Mouse (Mus musculus): ENCODE measurements at regions not wholly inside any gene's neighbourhood (a gene's known extent, or its start where the extent isn't known, plus 50 kb on each side); places are given as distances from the start of the nearest gene placed in this dataset.
"Not testable (repeated sequence)": the region's sequence is repeated elsewhere in the genome, so short reads cannot be mapped to it uniquely, and the experiment has no call there.

GRCm38 (mm10) chr12:92916267-92916666 lies 1067.3 kb upstream of the Sel1l start:
- Histone ChIP-seq H3K79me3 (ENCODE audit: low read depth) (no peaks in the 10 kb centered on the region), H3K4me3 (ENCODE audit: insufficient read depth, poor library complexity, severe bottlenecking) (no peak overlapping the region), H3K36me3 (ENCODE audit: control insufficient read depth, insufficient read depth) (no peaks in the 10 kb centered on the region), H3K27me3 (ENCODE audit: control insufficient read depth, insufficient read depth, insufficient read length) (no peaks in the 10 kb centered on the region), H3ac (ENCODE audit: control insufficient read depth, insufficient read length, low read depth) (no peak overlapping the region), H3K79me2 (ENCODE audit: control insufficient read depth, insufficient read depth) (no peaks in the 10 kb centered on the region)
- no peak for TF ChIP-seq CEBPB (IDR thresholded peaks at IDR 0.05; ENCODE audit: low read depth)

- no peaks in the 10 kb centered on the region for H3K79me3 ChIP-seq (ENCODE audit: low read depth)
- TF ChIP-seq USF1 (IDR thresholded peaks at IDR 0.05; ENCODE audit: low read depth), result no peak
- TF ChIP-seq CTCF (IDR thresholded peaks at IDR 0.05; ENCODE audit: control insufficient read depth, insufficient read depth, insufficient read length), result no peak
- no peak for TF ChIP-seq CEBPB (IDR thresholded peaks at IDR 0.05; ENCODE audit: low read depth)
- no peak for TF ChIP-seq MYOG (IDR thresholded peaks at IDR 0.05; ENCODE audit: control insufficient read depth, extremely low read depth, insufficient read length)
- TF ChIP-seq MAX (IDR thresholded peaks at IDR 0.05), result no peak
- TF ChIP-seq FOSL1 (IDR thresholded peaks at IDR 0.05; ENCODE audit: insufficient read depth, low read length, poor library complexity, severe bottlenecking), result no peak
- no peak for TF ChIP-seq MYOD1 (IDR thresholded peaks at IDR 0.05; ENCODE audit: control insufficient read depth, insufficient read length, low read depth)
- no peaks in the 10 kb centered on the region for H3K79me2 ChIP-seq (ENCODE audit: control insufficient read depth, insufficient read depth)
- H3K4me3 ChIP-seq (ENCODE audit: insufficient read depth, poor library complexity, severe bottlenecking), result no peak overlapping the region
- no peak overlapping the region for H3ac ChIP-seq (ENCODE audit: control insufficient read depth, insufficient read length, low read depth)
- H3K36me3 ChIP-seq (ENCODE audit: control insufficient read depth, insufficient read depth), result no peaks in the 10 kb centered on the region
- H3K27me3 ChIP-seq (ENCODE audit: control insufficient read depth, insufficient read depth, insufficient read length), result no peaks in the 10 kb centered on the region
Measured at GRCm38 (mm10) chr12:92915776-92916175, 1066.8 kb upstream of the Sel1l start.

- Histone ChIP-seq H3K36me3 (ENCODE audit: control insufficient read depth, insufficient read depth) (no peaks in the 10 kb centered on the region), H3K4me3 (ENCODE audit: insufficient read depth, poor library complexity, severe bottlenecking) (no peak overlapping the region), H3K79me3 (ENCODE audit: low read depth) (no peaks in the 10 kb centered on the region), H3K27me3 (ENCODE audit: control insufficient read depth, insufficient read depth, insufficient read length) (no peaks in the 10 kb centered on the region), H3K79me2 (ENCODE audit: control insufficient read depth, insufficient read depth) (no peaks in the 10 kb centered on the region), H3ac (ENCODE audit: control insufficient read depth, insufficient read length, low read depth) (no peak overlapping the region)
- TF ChIP-seq CTCF (IDR thresholded peaks at IDR 0.05; ENCODE audit: control insufficient read depth, insufficient read depth, insufficient read length) (no peak), MAX (IDR thresholded peaks at IDR 0.05) (no peak), MYOD1 (IDR thresholded peaks at IDR 0.05; ENCODE audit: control insufficient read depth, insufficient read length, low read depth) (no peak), FOSL1 (IDR thresholded peaks at IDR 0.05; ENCODE audit: insufficient read depth, low read length, poor library complexity, severe bottlenecking) (no peak), MYOG (IDR thresholded peaks at IDR 0.05; ENCODE audit: control insufficient read depth, extremely low read depth, insufficient read length) (no peak), CEBPB (IDR thresholded peaks at IDR 0.05; ENCODE audit: low read depth) (no peak), USF1 (IDR thresholded peaks at IDR 0.05; ENCODE audit: low read depth) (no peak)
Measured at GRCm38 (mm10) chr12:92915203-92915602, 1066.2 kb upstream of the Sel1l start.

- H3K4me3 ChIP-seq (ENCODE audit: insufficient read depth, poor library complexity, severe bottlenecking), result no peak overlapping the region
- no peaks in the 10 kb centered on the region for H3K79me3 ChIP-seq (ENCODE audit: low read depth)
- no peak overlapping the region for H3ac ChIP-seq (ENCODE audit: control insufficient read depth, insufficient read length, low read depth)
- no peaks in the 10 kb centered on the region for H3K79me2 ChIP-seq (ENCODE audit: control insufficient read depth, insufficient read depth)
- no peaks in the 10 kb centered on the region for H3K27me3 ChIP-seq (ENCODE audit: control insufficient read depth, insufficient read depth, insufficient read length)
- no peaks in the 10 kb centered on the region for H3K36me3 ChIP-seq (ENCODE audit: control insufficient read depth, insufficient read depth)
- TF ChIP-seq MYOD1 (IDR thresholded peaks at IDR 0.05; ENCODE audit: control insufficient read depth, insufficient read length, low read depth), result no peak
- TF ChIP-seq MAX (IDR thresholded peaks at IDR 0.05), result no peak
- TF ChIP-seq FOSL1 (IDR thresholded peaks at IDR 0.05; ENCODE audit: insufficient read depth, low read length, poor library complexity, severe bottlenecking), result no peak
- no peak for TF ChIP-seq CTCF (IDR thresholded peaks at IDR 0.05; ENCODE audit: control insufficient read depth, insufficient read depth, insufficient read length)
- TF ChIP-seq MYOG (IDR thresholded peaks at IDR 0.05; ENCODE audit: control insufficient read depth, extremely low read depth, insufficient read length), result no peak
- no peak for TF ChIP-seq USF1 (IDR thresholded peaks at IDR 0.05; ENCODE audit: low read depth)
- TF ChIP-seq CEBPB (IDR thresholded peaks at IDR 0.05; ENCODE audit: low read depth), result no peak
Measured at GRCm38 (mm10) chr12:92904382-92904781, 1055.4 kb upstream of the Sel1l start.

- TF ChIP-seq FOSL1 (IDR thresholded peaks at IDR 0.05; ENCODE audit: insufficient read depth, low read length, poor library complexity, severe bottlenecking) (no peak), CTCF (IDR thresholded peaks at IDR 0.05; ENCODE audit: control insufficient read depth, insufficient read depth, insufficient read length) (no peak), USF1 (IDR thresholded peaks at IDR 0.05; ENCODE audit: low read depth) (no peak), MAX (IDR thresholded peaks at IDR 0.05) (no peak), CEBPB (IDR thresholded peaks at IDR 0.05; ENCODE audit: low read depth) (no peak), MYOG (IDR thresholded peaks at IDR 0.05; ENCODE audit: control insufficient read depth, extremely low read depth, insufficient read length) (no peak), MYOD1 (IDR thresholded peaks at IDR 0.05; ENCODE audit: control insufficient read depth, insufficient read length, low read depth) (no peak)
- no peaks in the 10 kb centered on the region for H3K79me3 ChIP-seq (ENCODE audit: low read depth)
- no peaks in the 10 kb centered on the region for H3K79me2 ChIP-seq (ENCODE audit: control insufficient read depth, insufficient read depth)
Measured at GRCm38 (mm10) chr12:92892315-92892714, 1043.4 kb upstream of the Sel1l start.

GRCm38 (mm10) chr12:92891663-92892062 lies 1042.7 kb upstream of the Sel1l start:
- H3K79me2 ChIP-seq (ENCODE audit: control insufficient read depth, insufficient read depth); H3ac ChIP-seq (ENCODE audit: control insufficient read depth, insufficient read length, low read depth); H3K79me3 ChIP-seq (ENCODE audit: low read depth); H3K27me3 ChIP-seq (ENCODE audit: control insufficient read depth, insufficient read depth, insufficient read length); H3K36me3 ChIP-seq (ENCODE audit: control insufficient read depth, insufficient read depth); H3K4me3 ChIP-seq (ENCODE audit: insufficient read depth, poor library complexity, severe bottlenecking): not testable (repeated sequence)

More at GRCm38 (mm10) chr12:92892315-92892714, 1043.4 kb upstream of the Sel1l start:
- no peak overlapping the region for H3K4me3 ChIP-seq (ENCODE audit: insufficient read depth, poor library complexity, severe bottlenecking)
- no peaks in the 10 kb centered on the region for H3K36me3 ChIP-seq (ENCODE audit: control insufficient read depth, insufficient read depth)
- no peak overlapping the region for H3ac ChIP-seq (ENCODE audit: control insufficient read depth, insufficient read length, low read depth)
- no peaks in the 10 kb centered on the region for H3K27me3 ChIP-seq (ENCODE audit: control insufficient read depth, insufficient read depth, insufficient read length)

GRCm38 (mm10) chr12:92891126-92891525 lies 1042.2 kb upstream of the Sel1l start:
- H3K27me3 ChIP-seq (ENCODE audit: control insufficient read depth, insufficient read depth, insufficient read length); H3K79me2 ChIP-seq (ENCODE audit: control insufficient read depth, insufficient read depth); H3K79me3 ChIP-seq (ENCODE audit: low read depth); H3ac ChIP-seq (ENCODE audit: control insufficient read depth, insufficient read length, low read depth); H3K4me3 ChIP-seq (ENCODE audit: insufficient read depth, poor library complexity, severe bottlenecking); H3K36me3 ChIP-seq (ENCODE audit: control insufficient read depth, insufficient read depth): not testable (repeated sequence)

All from C2C12 (cell line).